Mouse (Mus musculus) CD4-positive, CD25-positive, alpha-beta regulatory T cell, adult 2 months (primary cell): Measurements from ENCODE around the gene Gm8857.
"Not testable (repeated sequence)": the region's sequence is repeated elsewhere in the genome, so short reads cannot be mapped to it uniquely, and the experiment has no call there.

Source experiments
- DNase-seq: peaks from one replicate; pipeline ENCODE4 v3.0.0-alpha.2; 2012; ENCODE audit warnings: low read depth, low spot score

Gene Gm8857

DNA sequence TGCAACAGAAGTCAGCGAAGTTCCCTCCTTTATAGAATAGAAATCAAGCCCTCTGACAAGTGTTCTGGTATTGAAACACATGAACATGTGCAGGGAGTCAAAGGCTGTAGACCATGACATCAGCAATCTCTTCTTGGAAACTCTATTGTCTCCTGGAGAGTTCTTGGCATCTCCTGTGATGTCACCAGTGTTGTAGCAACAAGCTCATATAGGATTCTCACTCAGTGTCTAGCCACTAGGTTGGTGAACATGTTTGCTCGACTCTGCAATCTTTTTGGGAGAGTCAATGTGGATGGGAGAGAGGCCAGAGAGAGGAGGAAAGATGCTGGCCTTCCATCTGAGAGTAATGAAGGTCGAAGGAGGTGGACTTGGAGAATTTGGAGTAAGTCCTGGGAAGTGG is at the start of gene Gm8857, which contains the start of gene Gm8871:
Gene Gm8857 (plus strand): TSS at position 303 of the 400 bp plus-strand sequence.
Gene Gm8871 (plus strand): TSS at position 301 of the 400 bp plus-strand sequence.
- DNase-seq: not testable (repeated sequence)

- DNase-seq: peak; percentile 0
Measured at GRCm38 (mm10) chr5:10953512-10953911, 5.9 kb downstream of the Gm8857 start.

GRCm38 (mm10) chr5:10958057-10958456 is 10.4 kb downstream of the Gm8857 start:
- not testable (repeated sequence) for DNase-seq
